Mouse (Mus musculus): ENCODE measurements around the gene Gm17581. TPM values are rescaled to one million over a fixed set of nuclear protein-coding genes. Genes with fewer than 3 reads are reported as not detected.
A peak's percentile ranks its signal among the peaks of the same experiment; 100 is the strongest.
"Not testable (repeated sequence)": the region's sequence is repeated elsewhere in the genome, so short reads cannot be mapped to it uniquely, and the experiment has no call there.

The Gm17581 gene
- total RNA-seq (2021), result not detected
- long read RNA-seq, experiment 1, result 0 reads
- long read RNA-seq, experiment 2, result 0 reads

- intact Hi-C loops (cut with DNase I; ENCODE audit: low total_unique reads); DNase-seq: not testable (repeated sequence)
Observed at GRCm38 (mm10) chr2:155735766-155736165, at the start of gene Gm17581. Gene Gm17581, minus strand, starts transcription at chr2:155735866.

DNA sequence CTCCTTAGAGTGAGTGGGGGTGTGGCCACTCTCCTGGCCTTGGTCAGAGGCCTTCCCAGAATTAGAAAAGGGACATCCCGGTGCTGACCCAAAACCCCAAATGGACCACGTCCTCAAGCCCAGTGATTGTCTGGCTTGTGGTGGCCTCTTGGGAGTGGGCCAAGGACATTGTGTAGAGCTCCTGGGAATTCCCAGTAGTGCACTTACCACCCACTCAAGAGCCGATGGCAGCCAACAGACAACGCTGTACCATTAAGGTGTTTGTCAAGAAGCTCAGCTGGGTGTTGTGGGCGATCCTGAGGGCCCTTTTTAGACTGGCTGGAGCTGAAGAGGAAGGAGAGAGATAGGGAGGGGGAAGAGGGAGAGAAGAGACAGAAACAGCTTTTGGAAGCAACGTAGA lies 48.9 kb upstream of the Gm17581 start:
- intact Hi-C loops (cut with DNase I; ENCODE audit: low total_unique reads), result no loop called here
- no peak for DNase-seq

DNA sequence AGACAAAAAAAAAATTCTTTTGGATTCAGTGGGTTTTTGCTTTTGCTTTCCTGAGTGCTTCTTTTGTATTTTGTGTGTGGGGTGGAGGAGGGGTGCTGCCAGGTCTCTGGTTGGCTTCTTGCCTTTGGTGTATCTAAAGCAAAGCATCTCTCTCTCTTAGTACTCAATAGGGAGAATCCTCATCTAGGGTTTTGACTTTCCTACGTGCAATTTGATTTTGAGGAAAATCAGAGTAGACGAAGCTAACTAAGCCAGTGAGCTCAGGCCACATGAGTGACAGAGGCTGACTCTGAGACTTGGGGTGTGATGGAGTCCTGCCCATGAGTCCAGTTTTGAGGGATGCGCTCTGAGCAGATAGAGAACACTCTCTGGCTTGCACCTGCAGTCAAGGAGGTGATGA lies 43.8 kb upstream of the Gm17581 start:
- intact Hi-C loops (cut with DNase I; ENCODE audit: low total_unique reads), result no loop called here
- no peak for DNase-seq

- intact Hi-C loops (cut with DNase I; ENCODE audit: low total_unique reads), result no loop called here
- DNase-seq, result no peak
Observed at GRCm38 (mm10) chr2:155779066-155779465, 43.4 kb upstream of the Gm17581 start.

GRCm38 (mm10) chr2:155778004-155778403 lies 42.3 kb upstream of the Gm17581 start:
- intact Hi-C loops (cut with DNase I; ENCODE audit: low total_unique reads), result no loop called here
- DNase-seq, result no peak

DNA sequence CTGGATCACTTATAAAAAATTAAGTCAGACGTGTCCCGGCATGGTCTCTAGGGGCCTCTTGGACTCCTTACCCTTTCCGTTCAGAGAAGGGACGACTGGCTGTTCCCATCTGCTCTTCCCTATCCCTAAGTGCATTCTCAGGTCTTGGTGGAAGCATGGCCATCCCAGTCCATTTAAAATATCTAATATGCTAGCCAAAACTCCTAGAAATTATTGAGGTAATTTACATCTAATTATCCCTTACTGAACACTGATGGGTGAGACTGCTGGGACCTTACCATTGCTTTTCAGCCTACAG lies 42.0 kb upstream of the Gm17581 start:
- no peak for DNase-seq
- intact Hi-C loops (cut with DNase I; ENCODE audit: low total_unique reads), result no loop called here

GRCm38 (mm10) chr2:155776824-155777687 lies 41.4 kb upstream of the Gm17581 start:
- DNase-seq, result no peak

GRCm38 (mm10) chr2:155775685-155776263 lies 40.1 kb upstream of the Gm17581 start:
- intact Hi-C loops (cut with DNase I; ENCODE audit: low total_unique reads), result no loop called here
- DNase-seq, result peak; percentile 62

More at GRCm38 (mm10) chr2:155776824-155777687, 41.4 kb upstream of the Gm17581 start:
- intact Hi-C loops (cut with DNase I; ENCODE audit: low total_unique reads), result no loop called here

- intact Hi-C loops (cut with DNase I; ENCODE audit: low total_unique reads), result no loop called here
Observed at GRCm38 (mm10) chr2:155774927-155775684, 39.4 kb upstream of the Gm17581 start, which contains the start of gene Mmp24. Gene Mmp24, plus strand, starts transcription at chr2:155775342.

DNA sequence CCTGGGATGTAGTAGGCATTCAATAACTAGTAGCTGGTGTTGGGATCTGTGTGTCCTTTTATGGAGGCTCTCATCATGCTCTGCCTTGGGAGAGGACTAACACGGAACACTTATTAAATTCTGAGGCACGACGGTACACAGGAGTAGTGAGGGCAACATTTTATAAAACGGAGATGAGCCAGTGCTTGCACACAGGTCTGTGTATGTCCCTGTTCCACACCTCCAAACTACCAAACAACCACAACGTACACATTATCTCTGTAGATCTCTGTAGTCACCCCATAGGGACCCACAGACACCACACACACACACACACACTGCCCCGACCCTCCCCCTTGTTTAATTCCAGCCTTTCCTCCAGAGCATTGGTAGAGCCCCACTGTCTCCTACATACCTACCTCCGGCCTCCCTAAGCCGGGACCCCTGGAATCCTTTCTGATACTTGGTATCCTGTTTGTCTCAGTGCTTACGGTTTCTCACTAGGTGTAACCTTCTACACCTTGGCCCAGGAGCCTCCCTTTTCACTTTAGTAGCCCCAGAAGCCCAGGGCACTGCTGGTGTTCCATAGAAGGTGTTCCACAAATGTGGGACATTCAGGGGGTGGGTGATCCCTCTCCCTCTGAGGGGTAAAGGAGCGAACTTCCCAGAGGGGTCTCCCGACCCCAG lies 38.7 kb upstream of the Gm17581 start:
- no peak for DNase-seq
- intact Hi-C loops (cut with DNase I; ENCODE audit: low total_unique reads), result no loop called here

More at GRCm38 (mm10) chr2:155774927-155775684, 39.4 kb upstream of the Gm17581 start, which contains the start of gene Mmp24:
- no peak for DNase-seq

DNA sequence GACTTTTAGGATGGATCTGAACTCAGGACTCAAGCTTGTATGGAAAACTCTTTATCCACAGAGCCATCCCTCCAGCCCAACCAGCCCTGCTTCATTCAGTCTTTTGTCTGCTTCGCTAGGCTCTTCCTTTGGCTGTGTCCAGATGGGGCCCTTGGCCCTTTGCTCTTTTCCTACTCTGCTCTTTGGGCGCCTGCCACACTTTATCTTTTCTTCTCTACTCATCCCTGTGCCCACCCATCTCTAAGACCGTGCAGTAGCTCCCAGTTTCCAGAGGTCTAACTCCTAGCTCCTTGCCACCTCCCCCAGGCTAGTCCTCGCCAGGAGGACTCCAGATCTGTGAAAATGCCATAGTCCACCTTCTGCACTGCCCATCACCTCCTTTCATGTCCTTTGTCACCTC lies 38.0 kb upstream of the Gm17581 start:
- intact Hi-C loops (cut with DNase I; ENCODE audit: low total_unique reads), result no loop called here

GRCm38 (mm10) chr2:155764679-155765418 lies 29.2 kb upstream of the Gm17581 start:
- intact Hi-C loops (cut with DNase I; ENCODE audit: low total_unique reads), result loop anchor here (5.0 kb wide), 2 partner anchors 68 to 93 kb away; no protein-coding TSS in a partner anchor
- peak; percentile 63 for DNase-seq

More for the DNA sequence above, 38.0 kb upstream of the Gm17581 start:
- DNase-seq, result no peak

GRCm38 (mm10) chr2:155756855-155757566 lies 21.3 kb upstream of the Gm17581 start:
- intact Hi-C loops (cut with DNase I; ENCODE audit: low total_unique reads), result no loop called here
- DNase-seq, result no peak

- intact Hi-C loops (cut with DNase I; ENCODE audit: low total_unique reads), result no loop called here
- peak; percentile 57 for DNase-seq
Observed at GRCm38 (mm10) chr2:155755746-155756145, 20.1 kb upstream of the Gm17581 start.

DNA sequence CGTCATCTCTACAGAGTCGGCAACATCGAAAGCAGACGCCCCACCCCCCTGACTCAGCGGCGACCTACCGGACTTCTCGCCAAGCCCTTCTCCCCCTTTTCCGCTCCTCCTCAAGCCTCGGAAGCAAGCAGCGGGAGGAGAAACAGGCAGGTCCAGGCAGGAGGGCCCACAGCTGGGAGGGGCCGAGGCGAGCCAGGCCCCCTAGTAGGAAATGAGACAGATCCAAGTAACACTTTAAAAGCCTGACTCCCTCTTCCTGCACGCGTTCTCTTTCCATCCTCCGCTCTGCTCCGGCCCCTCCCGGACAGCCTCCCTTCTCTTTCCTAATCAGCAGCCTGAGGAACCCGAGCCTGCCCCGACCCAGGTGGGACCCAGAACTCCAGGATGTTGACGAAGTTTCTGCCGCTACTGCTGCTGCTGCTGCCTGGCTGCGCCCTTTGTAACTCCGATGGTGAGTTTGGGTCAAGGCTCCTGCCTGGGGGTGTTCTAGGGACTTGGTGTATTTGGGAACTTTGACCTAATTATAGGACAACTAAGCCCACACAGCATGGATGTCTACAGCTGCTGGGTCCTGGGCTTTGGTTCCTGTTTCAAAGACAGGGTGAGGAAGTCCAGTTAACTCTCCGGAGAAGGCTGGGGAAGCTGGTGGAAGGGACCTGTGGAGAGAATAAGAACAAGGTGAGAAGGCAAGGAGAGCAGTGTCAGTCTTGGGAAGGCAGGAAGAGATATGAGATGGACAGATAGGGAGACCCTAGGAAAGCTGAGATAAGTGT lies 15.5 kb upstream of the Gm17581 start, which contains the start of gene Procr:
Gene Procr, plus strand, starts transcription at position 104 of the 773 bp plus-strand sequence.
- DNase-seq, result peak; percentile 57
- intact Hi-C loops (cut with DNase I; ENCODE audit: low total_unique reads), result no loop called here

- DNase-seq, result no peak
- intact Hi-C loops (cut with DNase I; ENCODE audit: low total_unique reads), result no loop called here
Observed at GRCm38 (mm10) chr2:155749394-155749793, 13.7 kb upstream of the Gm17581 start.

DNA sequence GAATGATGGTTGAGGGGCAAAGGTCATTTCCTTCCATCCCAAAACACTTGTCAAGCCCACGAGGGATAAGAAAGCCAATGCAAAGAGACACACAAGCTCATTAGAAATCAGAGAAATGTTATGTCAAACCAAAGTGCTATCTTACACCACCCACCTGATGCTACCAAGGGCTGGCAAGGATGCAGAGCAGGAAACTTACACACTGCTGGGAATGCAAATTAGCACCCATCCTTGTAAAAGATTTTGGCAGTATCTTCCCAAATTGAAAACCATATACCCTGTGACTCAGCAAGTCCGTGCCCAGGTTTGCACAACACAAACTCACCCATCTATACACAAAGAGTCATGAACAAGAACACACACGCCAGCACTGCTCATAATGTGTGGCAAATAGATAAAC lies 9.8 kb upstream of the Gm17581 start:
- intact Hi-C loops (cut with DNase I; ENCODE audit: low total_unique reads), result no loop called here
- no peak for DNase-seq

All from gastrocnemius, postnatal 14 days (tissue).